ENCODE assay signal across 24 mouse cellular contexts in the genomic region with DNA sequence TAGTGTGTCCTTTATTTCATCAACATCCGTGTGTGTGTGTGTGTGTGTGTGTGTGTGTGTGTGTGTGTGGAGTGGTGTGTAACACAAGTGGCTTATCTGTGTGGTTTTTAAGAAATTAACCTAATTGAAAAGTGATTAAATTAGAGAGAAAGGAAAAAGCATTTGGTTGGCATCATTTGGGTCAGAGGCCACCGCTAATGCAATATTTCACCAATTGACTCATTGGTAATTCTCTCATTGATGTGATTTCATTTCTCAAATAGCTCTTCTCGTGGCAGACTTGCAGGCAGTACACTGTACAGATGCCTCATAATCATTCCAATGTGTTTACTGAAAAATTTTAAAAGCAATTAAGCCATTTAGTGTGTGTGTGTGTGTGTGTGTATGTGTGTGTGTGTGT. TPM values are rescaled to one million over a fixed set of nuclear protein-coding genes. Genes with fewer than 3 reads are reported as not detected.
DNase-seq lines count a peak whose midpoint lies in the region; ATAC-seq lines count a peak whose summit lies in the region.
"Had no signal": no experiment of that assay in that cellular context is flagged by ENCODE, and none has a peak within 500 bp of the region (broad histone marks: within the 10 kb centered on the region; RNA-seq: fewer than 3 reads in every experiment).

No protein-coding gene starts in this region.

- peaks cover 71% of the 10 kb centered on the region for H3K4me1 ChIP-seq in heart, embryonic 13.5 days
- peaks cover 23% of the 10 kb centered on the region for H3K4me1 ChIP-seq in embryonic facial prominence, embryonic 12.5 days
- H3K4me1 ChIP-seq in forebrain, embryonic 12.5 days, result peaks cover 24% of the 10 kb centered on the region
- H3K4me1 ChIP-seq: liver, embryonic 15.5 days had no signal

- H3K27ac ChIP-seq in heart, embryonic 13.5 days (replicated peaks), result peak overlapping the region; percentile 77
- peak overlapping the region; percentile 69 for H3K27ac ChIP-seq in embryonic facial prominence, embryonic 12.5 days
- H3K27ac ChIP-seq in macrophage, result 0 out of 2 replicates have a peak overlapping the region, but pooled peaks have one; percentile 81
- H3K27ac ChIP-seq in forebrain, embryonic 12.5 days, result no peak overlapping the region
- H3K27ac ChIP-seq: liver, embryonic 15.5 days; midbrain, embryonic 12.5 days had no signal

- H3K79me2 ChIP-seq in macrophage (ENCODE audit: inconsistent target), result no peaks in the 10 kb centered on the region

- no peaks in the 10 kb centered on the region for H3K27me3 ChIP-seq in heart, embryonic 13.5 days (replicated peaks)
- no peaks in the 10 kb centered on the region for H3K27me3 ChIP-seq in embryonic facial prominence, embryonic 12.5 days
- 0 out of 2 replicates have a peak, but pooled peaks cover 4% of the 10 kb centered on the region for H3K27me3 ChIP-seq in forebrain, embryonic 12.5 days
- H3K27me3 ChIP-seq: liver, embryonic 15.5 days; midbrain, embryonic 12.5 days had no signal

- no peak for ATAC-seq in heart, embryonic 13.5 days (ENCODE audit: extremely low read depth, insufficient number of reproducible peaks, low FRiP score, low TSS enrichment)
- no peak for ATAC-seq in embryonic facial prominence, embryonic 12.5 days (ENCODE audit: insufficient number of reproducible peaks, insufficient read depth, low FRiP score, low TSS enrichment)
- no peak for ATAC-seq in forebrain, embryonic 12.5 days (ENCODE audit: low FRiP score)
- ATAC-seq: activated CD4-positive, CD25-positive, alpha-beta regulatory T cell, adult 4 months; forebrain, postnatal 0 days; hindbrain, embryonic 16.5 days; intestine, postnatal 0 days had no signal

- H3K4me2 ChIP-seq in heart, embryonic 13.5 days, result no peak overlapping the region
- no peak overlapping the region for H3K4me2 ChIP-seq in embryonic facial prominence, embryonic 12.5 days (replicated peaks)
- H3K4me2 ChIP-seq in forebrain, embryonic 12.5 days, result no peak overlapping the region
- H3K4me2 ChIP-seq: liver, embryonic 15.5 days; midbrain, embryonic 12.5 days had no signal

- no peak for DNase-seq in heart, adult 9 months (ENCODE audit: low spot score in 2 of 2)
- DNase-seq in Muller cell, postnatal 12 days (ENCODE audit: inconsistent ontology term), result peak; percentile 76
- no peak for DNase-seq in thymus, postnatal 10 days (ENCODE audit: low spot score in 2 of 2)
- DNase-seq: adrenal gland, postnatal 36 days; cerebellum, adult 11-12 months; cerebellum, postnatal 14 days; forebrain, postnatal 0 days; right cerebral cortex, postnatal 14 days; thymus, adult 18-20 months had no signal

- peak overlapping the region; percentile 52; the same call in 1 of the 2 replicates for H3K9ac ChIP-seq in heart, embryonic 13.5 days
- no peak overlapping the region for H3K9ac ChIP-seq in embryonic facial prominence, embryonic 12.5 days
- no peak overlapping the region for H3K9ac ChIP-seq in forebrain, embryonic 12.5 days
- H3K9ac ChIP-seq: forebrain, postnatal 0 days; liver, embryonic 15.5 days; midbrain, embryonic 12.5 days had no signal

- H3K36me3 ChIP-seq in heart, embryonic 13.5 days, result no peaks in the 10 kb centered on the region
- H3K36me3 ChIP-seq in embryonic facial prominence, embryonic 12.5 days, result no peaks in the 10 kb centered on the region
- H3K36me3 ChIP-seq in macrophage (ENCODE audit: inconsistent target), result no peaks in the 10 kb centered on the region
- no peaks in the 10 kb centered on the region for H3K36me3 ChIP-seq in forebrain, embryonic 12.5 days (replicated peaks)
- H3K36me3 ChIP-seq: liver, embryonic 15.5 days; midbrain, embryonic 12.5 days had no signal

- 75% methylated on average over 3 of the region's 3 CpGs for WGBS in heart, embryonic 13.5 days
- 56% methylated on average over 3 of the region's 3 CpGs for WGBS in embryonic facial prominence, embryonic 12.5 days
- 91% methylated on average over 3 of the region's 3 CpGs for WGBS in macrophage (ENCODE audit: missing documents)
- 73% methylated on average over 3 of the region's 3 CpGs for WGBS in forebrain, embryonic 12.5 days

- H3K9me3 ChIP-seq in heart, embryonic 13.5 days, result no peaks in the 10 kb centered on the region
- H3K9me3 ChIP-seq in embryonic facial prominence, embryonic 12.5 days, result no peaks in the 10 kb centered on the region
- H3K9me3 ChIP-seq in forebrain, embryonic 12.5 days, result no peaks in the 10 kb centered on the region
- H3K9me3 ChIP-seq: liver, embryonic 15.5 days; midbrain, embryonic 12.5 days had no signal

- no peak overlapping the region for H3K4me3 ChIP-seq in heart, embryonic 13.5 days
- H3K4me3 ChIP-seq in embryonic facial prominence, embryonic 12.5 days, result no peak overlapping the region
- no peak overlapping the region for H3K4me3 ChIP-seq in macrophage (ENCODE audit: inconsistent target)
- no peak overlapping the region for H3K4me3 ChIP-seq in forebrain, embryonic 12.5 days (replicated peaks)
- H3K4me3 ChIP-seq: liver, embryonic 15.5 days; midbrain, embryonic 12.5 days had no signal

RNA-seq across cellular contexts. Expression of gene March10, which starts 11.3 kb away (rescaled TPM):
- 0.36 TPM in 1 of 2 replicates, not detected in the other for polyA plus RNA-seq in heart, embryonic 13.5 days (2015; fragmentation: Nextera tagmentation; extraction: Ambion mirVana)
- polyA plus RNA-seq in embryonic facial prominence, embryonic 12.5 days (2016; fragmentation: Nextera tagmentation; extraction: Ambion mirVana), result 0.18 TPM in 1 of 2 replicates, not detected in the other
- total RNA-seq in macrophage (2018; cell fraction: chromatin; rRNA removed), result under 1 TPM in 1 of 26 experiments, not detected in 25; 0.25 TPM
- total RNA-seq in macrophage (2018; cell fraction: cytosol; rRNA removed), result not detected
- under 1 TPM in 1 of 26 experiments, not detected in 25; 0.32 TPM for total RNA-seq in macrophage (2018; cell fraction: nucleus; rRNA removed)
- not detected in 3 replicates for polyA plus RNA-seq in macrophage (2018)
- polyA plus RNA-seq in forebrain, embryonic 12.5 days (2016; fragmentation: Nextera tagmentation; extraction: Ambion mirVana), result 0.19 TPM in 1 of 2 replicates, not detected in the other
- total RNA-seq: adrenal gland, postnatal 36 days; gastrocnemius, adult 18-20 months; gastrocnemius, postnatal 4 days; hematopoietic stem cell, adult 5-6 weeks had no signal
- polyA plus RNA-seq: activated CD4-positive, CD25-positive, alpha-beta regulatory T cell, adult 4 months; intestine, postnatal 0 days; large intestine, adult 2 months; liver, embryonic 15.5 days; spleen, adult 2 months; stomach, embryonic 14.5 days had no signal
